Mouse (Mus musculus) megakaryocyte, embryonic 14.5 days (primary cell): ENCODE data around the gene Ankrd11.

Experiments used
- FLI1 ChIP-seq: IDR thresholded peaks from 2 replicates; pipeline ENCODE4 v1.6.1; 2012; ENCODE audit warnings: low read length, inconsistent platforms, mixed read lengths
- GATA1 ChIP-seq: IDR thresholded peaks from 3 replicates; pipeline ENCODE4 v1.6.1; 2012; ENCODE audit warnings: mixed read lengths, low read length, inconsistent platforms, borderline replicate concordance

DNA sequence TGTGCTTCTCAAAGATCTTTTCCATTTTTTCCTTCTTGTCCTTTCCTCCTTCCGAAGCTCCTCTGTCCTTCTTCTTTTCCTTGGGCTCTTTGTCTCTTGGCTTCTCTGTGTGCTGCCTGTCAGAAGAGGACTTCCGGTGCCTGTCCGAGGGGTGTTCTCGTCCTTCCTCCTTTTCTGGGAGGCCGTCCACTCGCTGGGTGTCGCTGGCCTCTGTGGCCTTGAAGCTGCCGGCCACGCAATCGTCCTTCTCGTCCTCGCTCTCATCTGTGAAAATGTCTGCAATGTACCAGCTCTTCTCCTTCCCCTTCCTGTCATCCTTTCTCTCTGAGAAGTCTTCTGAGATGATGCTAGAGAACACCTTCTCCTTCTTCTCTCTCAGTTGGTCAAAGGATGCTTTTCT, 148.6 kb downstream of the Ankrd11 start:
- TF ChIP-seq GATA1 (no peak), FLI1 (no peak)
